Mouse (Mus musculus) sigmoid colon, adult 10 weeks (tissue): ENCODE measurements around the gene Exoc6. TPM values are rescaled to one million over a fixed set of nuclear protein-coding genes. Genes with fewer than 3 reads are reported as not detected.

ENCODE experiments used
- polyA plus RNA-seq: library from polyadenylated mRNA; stranded (reverse); fragments of 350-450 nt; fragmentation: Illumina TruSeq; extraction: RNeasy Lipid Tissue Mini Kit (QIAGEN cat#74804); gene quantifications from one replicate; pipeline ENCODE4 v1.2.3, GENCODE M21; 2014; ENCODE audit warnings: low read depth, low replicate concordance

The Exoc6 gene
- polyA plus RNA-seq, result 51.1 TPM

GRCm38 (mm10) chr19:37550101-37551039 lies at the start of gene Exoc6:
TSS of gene Exoc6 (plus strand) at chr19:37550418.

GRCm38 (mm10) chr19:37685281-37685680 lies 135.1 kb downstream of the Exoc6 start, which contains the start of gene Cyp26c1:
TSS of gene Cyp26c1 (plus strand) at chr19:37685581.

GRCm38 (mm10) chr19:37697651-37698272 lies 147.5 kb downstream of the Exoc6 start, which contains the start of gene Cyp26a1:
TSS of gene Cyp26a1 (plus strand) at chr19:37697798.

Other genes with a start within 250 kb of the Exoc6 start
- 44.5 TPM for gene Ide, start 212.6 kb upstream of the Exoc6 start, polyA plus RNA-seq
- 28.3 TPM for gene Kif11, start 174.0 kb upstream of the Exoc6 start, polyA plus RNA-seq
- gene Hhex, start 115.6 kb upstream of the Exoc6 start, polyA plus RNA-seq, result 14.6 TPM
- not detected for gene Cyp26c1, start 135.2 kb downstream of the Exoc6 start, polyA plus RNA-seq
- gene Cyp26a1, start 147.4 kb downstream of the Exoc6 start, polyA plus RNA-seq, result not detected